Mouse (Mus musculus) heart, postnatal 0 days (tissue): Measurements from ENCODE around the gene Cnih1. TPM values are rescaled to one million over a fixed set of nuclear protein-coding genes. Genes with fewer than 3 reads are reported as not detected.

Source experiments
- ATAC-seq: fragments of 200-750 bp; cut with Nextera tagmentation; 2 replicates; pipeline ENCODE4 v1.8.0; 2017; ENCODE audit warnings: low read depth, moderate number of reproducible peaks, moderate library complexity; ENCODE audit not compliant: insufficient read depth
- DNase-seq: peaks from one replicate; pipeline ENCODE4 v3.0.0-alpha.2; 2016; ENCODE audit warnings: low spot score
- H3K27ac ChIP-seq: fragments of 300-500 bp; sonication (generic); 2 replicates; pipeline ENCODE4 v1.5.1; 2014; ENCODE audit warnings: low read depth, mild to moderate bottlenecking
- H3K27me3 ChIP-seq: fragments of 300-500 bp; sonication (generic); 2 replicates; pipeline ENCODE4 v1.6.1; 2014; ENCODE audit warnings: low read length, mixed read lengths; ENCODE audit not compliant: control insufficient read depth, insufficient read depth
- H3K36me3 ChIP-seq: fragments of 300-500 bp; sonication (generic); replicated peaks from 2 replicates; pipeline ENCODE4 v1.6.1; 2014; ENCODE audit warnings: low read length, mixed read lengths; ENCODE audit not compliant: control insufficient read depth, insufficient read depth
- H3K4me1 ChIP-seq: fragments of 300-500 bp; sonication (generic); 2 replicates; pipeline ENCODE4 v1.6.1; 2014; ENCODE audit warnings: antibody characterized with exemption; ENCODE audit not compliant: control insufficient read depth, insufficient read depth
- H3K4me2 ChIP-seq: fragments of 300-500 bp; sonication (generic); 2 replicates; pipeline ENCODE4 v1.6.1; 2014; ENCODE audit warnings: low read depth, mild to moderate bottlenecking, low read length, moderate library complexity
- H3K4me3 ChIP-seq: fragments of 300-500 bp; sonication (generic); 2 replicates; pipeline ENCODE4 v1.5.1; 2014; ENCODE audit warnings: low read depth, low read length
- H3K9ac ChIP-seq: fragments of 300-500 bp; sonication (generic); replicated peaks from 2 replicates; pipeline ENCODE4 v1.6.1; 2014; ENCODE audit warnings: low read depth, low read length, mixed read lengths
- H3K9me3 ChIP-seq: fragments of 300-500 bp; sonication (generic); replicated peaks from 2 replicates; pipeline ENCODE4 v1.6.1; 2016; ENCODE audit warnings: low read length; ENCODE audit not compliant: control insufficient read depth
- CTCF ChIP-seq: IDR thresholded peaks from 2 replicates; pipeline ENCODE4 v1.5.1; 2016; ENCODE audit warnings: antibody characterized with exemption, control low read depth, low read depth
- EP300 ChIP-seq: IDR thresholded peaks from 2 replicates; pipeline ENCODE4 v1.6.1; 2016; ENCODE audit warnings: antibody characterized with exemption, low read depth
- WGBS: fragments of 180-500 bp; shearing (Covaris S2); extraction: QIAGEN DNeasy Blood & Tissue Kit; methylation state at CpG from one replicate; pipeline ENCODE4 v1.1.7; 2014; 5-methylcytosine and 5-hydroxymethylcytosine counted together
- polyA plus RNA-seq: library from polyadenylated mRNA; unstranded; fragments of >200 nt; fragmentation: Nextera tagmentation; extraction: Ambion mirVana; gene quantifications from 2 replicates; pipeline ENCODE4 v1.2.1, GENCODE M21; 2015
- total RNA-seq: library from RNA; depleted of rRNA; stranded (reverse); fragments of >200 nt; gene quantifications from 2 replicates; pipeline ENCODE4 v1.2.3, GENCODE M21; 2014; ENCODE audit warnings: low replicate concordance; rRNA removed

Cnih1 gene
- total and polyA plus RNA-seq, 2 experiments from 2014 or later = 103 to 131 TPM

- 67% methylated on average over 14 of the region's 14 CpGs for WGBS
- Histone ChIP-seq H3K4me1 (no peaks in the 10 kb centered on the region), H3K36me3 (no peaks in the 10 kb centered on the region), H3K4me2 (no peak overlapping the region), H3K27ac (no peak overlapping the region), H3K9ac (no peak overlapping the region), H3K4me3 (no peak overlapping the region), H3K27me3 (no peaks in the 10 kb centered on the region), H3K9me3 (no peaks in the 10 kb centered on the region)
- no peak for ATAC-seq
- no peak for DNase-seq
- TF ChIP-seq CTCF = no peak
- no peak for TF ChIP-seq EP300
Measured at GRCm38 (mm10) chr14:46734761-46735455, 53.3 kb downstream of the Cnih1 start.

GRCm38 (mm10) chr14:46734262-46734661 lies 53.9 kb downstream of the Cnih1 start:
- Histone ChIP-seq H3K4me1 (no peaks in the 10 kb centered on the region), H3K27me3 (no peaks in the 10 kb centered on the region), H3K9me3 (no peaks in the 10 kb centered on the region), H3K27ac (no peak overlapping the region), H3K4me2 (no peak overlapping the region), H3K9ac (no peak overlapping the region), H3K36me3 (no peaks in the 10 kb centered on the region), H3K4me3 (no peak overlapping the region)
- DNase-seq (no peak), ATAC-seq (no peak)
- WGBS = 67% methylated on average over 5 of the region's 5 CpGs
- TF ChIP-seq CTCF = no peak
- TF ChIP-seq EP300 = no peak

GRCm38 (mm10) chr14:46725743-46726142 lies 62.5 kb downstream of the Cnih1 start:
- Histone ChIP-seq H3K9me3 (no peaks in the 10 kb centered on the region), H3K4me3 (no peak overlapping the region), H3K36me3 (no peaks in the 10 kb centered on the region), H3K27ac (no peak overlapping the region), H3K4me2 (no peak overlapping the region), H3K4me1 (no peaks in the 10 kb centered on the region), H3K27me3 (no peaks in the 10 kb centered on the region), H3K9ac (no peak overlapping the region)
- ATAC-seq (no peak), DNase-seq (no peak)
- TF ChIP-seq EP300 = no peak
- peak; percentile 23; the same call in 1 of the 2 replicates for TF ChIP-seq CTCF
- WGBS = 41% methylated on average over 3 of the region's 3 CpGs

Other genes starting within 250 kb of the Cnih1 start
- 6.5 and 12.2 TPM in 2 replicates for gene Cdkn3, start 27.9 kb downstream of the Cnih1 start, total RNA-seq
- gene Cdkn3, start 27.9 kb downstream of the Cnih1 start, polyA plus RNA-seq = 30.6 and 35.5 TPM in 2 replicates
- gene Gmfb, start 33.8 kb upstream of the Cnih1 start, total RNA-seq = 34.0 and 50.6 TPM in 2 replicates
- gene Gmfb, start 33.8 kb upstream of the Cnih1 start, polyA plus RNA-seq = 37.6 and 42.0 TPM in 2 replicates
- gene Cgrrf1, start 43.7 kb upstream of the Cnih1 start, total RNA-seq = 22.6 and 103 TPM in 2 replicates
- gene Cgrrf1, start 43.7 kb upstream of the Cnih1 start, polyA plus RNA-seq = 43.5 and 45.7 TPM in 2 replicates
- gene Samd4, start 94.4 kb upstream of the Cnih1 start, total RNA-seq = 50.4 and 53.8 TPM in 2 replicates
- gene Samd4, start 94.4 kb upstream of the Cnih1 start, polyA plus RNA-seq = 12.5 and 12.7 TPM in 2 replicates